In genomic region chr2:73591246-73591645, GRCm38 (mm10) we compare ENCODE assay signal across 25 mouse cellular contexts. TPM values are rescaled to one million over a fixed set of nuclear protein-coding genes. Genes with fewer than 3 reads are reported as not detected.
DNase-seq lines count a peak whose midpoint lies in the region; ATAC-seq and TF ChIP-seq lines count a peak whose summit lies in the region.
"Had no signal": no experiment of that assay in that cellular context is flagged by ENCODE, and none has a peak within 500 bp of the region (broad histone marks: within the 10 kb centered on the region; RNA-seq: fewer than 3 reads in every experiment).

No protein-coding gene starts in this region.

- no peak for TF ChIP-seq CTCF in left cerebral cortex, adult 2 months (IDR thresholded peaks at IDR 0.05)
- TF ChIP-seq CTCF in CH12.LX (conservative IDR thresholded peaks at IDR 0.05 in 1 of 2, IDR thresholded peaks at IDR 0.05 in 1 of 2; ENCODE audit: low read depth in 2 of 2, low read length in 2 of 2), result peak in 1 of 2 experiments; percentile 35; a peak in 1 of 4 replicates
- no peak for TF ChIP-seq CTCF in cortical plate, adult 2 months (IDR thresholded peaks at IDR 0.05; ENCODE audit: extremely low read depth, insufficient read depth, low read length)

- no peak for TF ChIP-seq EP300 in CH12.LX (IDR thresholded peaks at IDR 0.05; ENCODE audit: low read length)

- H3K4me3 ChIP-seq in left cerebral cortex, adult 2 months, result no peak overlapping the region
- H3K4me3 ChIP-seq in lung, embryonic 16.5 days (ENCODE audit: low read length), result no peak overlapping the region
- H3K4me3 ChIP-seq in CH12.LX (replicated peaks in 1 of 3; ENCODE audit: low read depth in 2 of 3, low read length in 2 of 3, poor library complexity in 1 of 3), result no peak overlapping the region
- no peak overlapping the region for H3K4me3 ChIP-seq in cortical plate, adult 2 months (ENCODE audit: insufficient read depth, low read length)
- H3K4me3 ChIP-seq: embryonic facial prominence, embryonic 12.5 days; embryonic facial prominence, embryonic 15.5 days; erythroblast, embryonic 14.5 days; forebrain, embryonic 12.5 days; forebrain, embryonic 15.5 days; hindbrain, embryonic 12.5 days; hindbrain, embryonic 15.5 days had no signal

- H3K27me3 ChIP-seq in lung, embryonic 16.5 days (ENCODE audit: control insufficient read depth, insufficient read depth, low read depth, low read length), result no peaks in the 10 kb centered on the region
- peaks cover 1% of the 10 kb centered on the region for H3K27me3 ChIP-seq in CH12.LX (replicated peaks)
- H3K27me3 ChIP-seq: embryonic facial prominence, embryonic 12.5 days; embryonic facial prominence, embryonic 15.5 days; forebrain, embryonic 15.5 days; hindbrain, embryonic 12.5 days; hindbrain, embryonic 15.5 days had no signal

- DNase-seq in left cerebral cortex, adult 2 months (ENCODE audit: extremely low spot score in 1 of 2, low spot score in 2 of 2), result no peak
- DNase-seq in left cerebral cortex, adult 9 months (ENCODE audit: low spot score in 2 of 2), result no peak
- DNase-seq in lung, postnatal 14 days, result no peak
- DNase-seq in CH12.LX (ENCODE audit: extremely low read depth), result no peak
- no peak for DNase-seq in natural killer cell, adult 2 months (ENCODE audit: low spot score in 2 of 2)
- no peak for DNase-seq in adrenal gland, postnatal 36 days
- DNase-seq: adrenal gland, adult 8-10 months; adrenal gland, postnatal 25 days; cerebellum, adult 18-20 months; cerebellum, adult 9-10 months; cerebellum, postnatal 14 days; gastrocnemius, postnatal 14 days; heart, adult 11 months had no signal

- 32% methylated on average over 6 of the region's 6 CpGs for WGBS in lung, embryonic 16.5 days

- no peaks in the 10 kb centered on the region for H3K79me2 ChIP-seq in CH12.LX (replicated peaks; ENCODE audit: control insufficient read depth, extremely low read depth, insufficient read depth, poor library complexity, severe bottlenecking)

- no peak for TF ChIP-seq POLR2A in CH12.LX (IDR thresholded peaks at IDR 0.05; ENCODE audit: low read depth, low read length)
- TF ChIP-seq POLR2A in cortical plate, adult 2 months (IDR thresholded peaks at IDR 0.05; ENCODE audit: extremely low read depth, insufficient read depth, low read length), result no peak

- no peak overlapping the region for H3K9ac ChIP-seq in lung, embryonic 16.5 days (ENCODE audit: low read length)
- no peak overlapping the region for H3K9ac ChIP-seq in CH12.LX (ENCODE audit: insufficient read depth, low read depth)
- H3K9ac ChIP-seq: embryonic facial prominence, embryonic 12.5 days; forebrain, embryonic 12.5 days; forebrain, embryonic 15.5 days; hindbrain, embryonic 12.5 days; hindbrain, embryonic 15.5 days had no signal

- peak; percentile 28 for TF ChIP-seq RAD21 in CH12.LX (IDR thresholded peaks at IDR 0.05; ENCODE audit: low read depth, low read length)

- no peaks in the 10 kb centered on the region for H3K9me3 ChIP-seq in lung, embryonic 16.5 days (ENCODE audit: control insufficient read depth, low read length)
- no peaks in the 10 kb centered on the region for H3K9me3 ChIP-seq in CH12.LX (replicated peaks; ENCODE audit: low read length)
- H3K9me3 ChIP-seq: embryonic facial prominence, embryonic 12.5 days; embryonic facial prominence, embryonic 15.5 days; forebrain, embryonic 12.5 days; forebrain, embryonic 15.5 days; hindbrain, embryonic 12.5 days; hindbrain, embryonic 15.5 days had no signal

- in situ Hi-C loops in CH12.LX (cut with MboI; ENCODE audit: low pct_ligation_motif_present, low pct_unique_long_range_greater_than_20kb, low sequenced_read_pairs), result loop anchor here (25.0 kb wide), 2 partner anchors 396 to 1071 kb away; partner anchors contain the start of genes Evx2 and Hoxd13

- H3K36me3 ChIP-seq in lung, embryonic 16.5 days (ENCODE audit: control insufficient read depth, insufficient read depth, low read length), result no peaks in the 10 kb centered on the region
- no peaks in the 10 kb centered on the region for H3K36me3 ChIP-seq in CH12.LX (replicated peaks in 1 of 2; ENCODE audit: control insufficient read depth in 1 of 2, insufficient read depth in 1 of 2, low read length in 1 of 2)
- H3K36me3 ChIP-seq: embryonic facial prominence, embryonic 12.5 days; embryonic facial prominence, embryonic 15.5 days; forebrain, embryonic 12.5 days; forebrain, embryonic 15.5 days; hindbrain, embryonic 12.5 days; hindbrain, embryonic 15.5 days had no signal

- H3K4me2 ChIP-seq in lung, embryonic 16.5 days (ENCODE audit: low read depth, low read length), result no peak overlapping the region
- H3K4me2 ChIP-seq in CH12.LX (ENCODE audit: insufficient read depth, low read depth, poor library complexity, severe bottlenecking), result no peak overlapping the region
- H3K4me2 ChIP-seq: forebrain, embryonic 15.5 days had no signal

- dilution Hi-C loops in CH12.LX (cut with MboI; ENCODE audit: extremely low pct_ligation_motif_present, extremely low pct_unique_long_range_greater_than_20kb, low sequenced_read_pairs), result no loop called here

- intact Hi-C loops in left cerebral cortex, adult 2 months (cut with DNase I), result no loop called here

- no peak for ATAC-seq in lung, embryonic 16.5 days (ENCODE audit: low read depth)
- ATAC-seq: activated CD4-positive, CD25-positive, alpha-beta regulatory T cell, adult 4 months; CD4-positive, CD25-positive, alpha-beta regulatory T cell, adult 4 months; forebrain, embryonic 15.5 days had no signal

- peaks cover 53% of the 10 kb centered on the region for H3K4me1 ChIP-seq in lung, embryonic 16.5 days (replicated peaks; ENCODE audit: control insufficient read depth, insufficient read depth, low read length)
- H3K4me1 ChIP-seq in CH12.LX (ENCODE audit: control insufficient read depth in 1 of 2, insufficient read depth in 2 of 2), result peaks cover 12 to 16% of the 10 kb centered on the region in 2 experiments
- H3K4me1 ChIP-seq in cortical plate, adult 2 months (ENCODE audit: control insufficient read depth, insufficient read depth, low read length), result peaks cover 22% of the 10 kb centered on the region

- H3K27ac ChIP-seq in left cerebral cortex, adult 2 months, result peak overlapping the region; percentile 97
- H3K27ac ChIP-seq in lung, embryonic 16.5 days (ENCODE audit: low read length), result peak overlapping the region; percentile 98
- H3K27ac ChIP-seq in CH12.LX (ENCODE audit: insufficient read depth, low read depth), result no peak overlapping the region
- peak overlapping the region; percentile 93 for H3K27ac ChIP-seq in cortical plate, adult 2 months (ENCODE audit: insufficient read depth, low read length)
- H3K27ac ChIP-seq: embryonic facial prominence, embryonic 12.5 days; embryonic facial prominence, embryonic 15.5 days; forebrain, embryonic 12.5 days; forebrain, embryonic 15.5 days; hindbrain, embryonic 12.5 days; hindbrain, embryonic 15.5 days had no signal

TF ChIP-seq in CH12.LX, 34 proteins besides CTCF, POLR2A, EP300 and RAD21:
- TF ChIP-seq JUN (IDR thresholded peaks at IDR 0.05; ENCODE audit: insufficient read depth, low read depth, low read length) (no peak), ETS1 (conservative IDR thresholded peaks at IDR 0.05; ENCODE audit: low read depth, low read length) (no peak), SMC3 (IDR thresholded peaks at IDR 0.05; ENCODE audit: low read depth, low read length) (no peak), BHLHE40 (IDR thresholded peaks at IDR 0.05; ENCODE audit: low read depth, low read length) (peak; percentile 45; the same call in 1 of the 2 replicates)
TF ChIP-seq in CH12.LX: peak in this region for 1.

RNA-seq across cellular contexts. Expression of gene Chrna1, which starts 11.1 kb away (rescaled TPM):
- total RNA-seq in left cerebral cortex, adult 2 months (2021), result under 1 TPM; 0.12 to 0.25 TPM
- 0.26 and 0.53 TPM in 2 replicates for polyA plus RNA-seq in lung, embryonic 16.5 days (2015; fragmentation: Nextera tagmentation; extraction: Ambion mirVana)
- total RNA-seq in CH12.LX (2012; rRNA removed) (0.04 TPM in 1 of 2 replicates, not detected in the other), CH12.LX (2014; rRNA removed) (not detected in 2 replicates)
- not detected in 2 replicates for polyA plus RNA-seq in CH12.LX (2012; ENCODE audit: insufficient read length, low read depth)
- polyA plus RNA-seq in cortical plate, adult 2 months (2012; rRNA removed), result 0.13 and 0.23 TPM in 2 replicates
- total RNA-seq in adrenal gland, postnatal 36 days (2021), result not detected
- total RNA-seq: adrenal gland, postnatal 25 days; hematopoietic stem cell, adult 5-6 weeks had no signal
- polyA plus RNA-seq: activated CD4-positive, CD25-positive, alpha-beta regulatory T cell, adult 4 months; CD4-positive, CD25-positive, alpha-beta regulatory T cell, adult 4 months; erythroblast, embryonic 14.5 days had no signal
